Mouse (Mus musculus) lung, postnatal 4 days (tissue): Measurements from ENCODE around the gene Yipf4.
"Not testable (repeated sequence)": the region's sequence is repeated elsewhere in the genome, so short reads cannot be mapped to it uniquely, and the experiment has no call there.

Experiments used
- DNase-seq, 2 experiments: peaks; one replicate each; pipeline ENCODE4 v3.0.0; 2021

The Yipf4 gene

DNA sequence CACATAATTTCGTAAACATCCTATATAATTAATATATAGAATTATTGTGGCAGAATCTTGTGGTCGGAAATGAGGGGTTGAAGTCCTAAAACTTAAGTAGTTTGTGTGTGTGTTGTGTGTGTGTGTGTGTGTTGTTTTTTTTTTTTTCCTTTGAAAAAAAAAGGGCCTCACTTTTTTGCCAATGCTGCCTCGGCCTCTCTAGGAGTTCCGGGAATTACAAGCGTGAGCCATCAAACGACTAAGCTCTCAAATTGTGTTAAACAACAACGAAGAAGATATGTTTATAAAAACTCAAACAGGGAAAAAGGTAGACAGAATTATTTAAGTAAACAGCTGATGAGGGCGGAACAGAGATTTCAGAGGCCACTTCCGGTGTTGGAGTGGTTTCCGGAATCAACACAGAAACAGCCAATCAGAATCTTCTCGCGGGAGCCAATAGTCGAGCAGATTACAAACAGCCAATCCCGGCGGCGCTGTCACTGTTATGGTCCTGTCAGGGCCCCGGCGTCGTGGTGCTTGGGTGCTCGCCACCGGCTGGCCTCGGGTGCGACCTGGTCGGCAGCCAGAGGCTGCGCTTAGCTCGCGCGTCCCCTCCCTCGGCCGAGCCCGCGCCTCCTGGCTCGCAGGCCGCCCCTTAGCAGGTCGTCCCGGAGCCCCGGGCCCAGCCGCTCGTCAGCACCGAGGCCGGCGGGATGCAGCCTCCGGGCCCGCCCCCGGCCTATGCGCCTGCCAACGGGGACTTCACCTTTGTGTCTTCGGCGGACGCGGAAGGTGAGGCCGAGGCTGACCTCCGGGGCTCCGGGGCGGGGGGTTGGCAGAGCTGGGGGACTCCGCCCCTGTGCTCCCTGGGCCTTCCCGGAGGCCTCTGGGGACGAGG, at the start of gene Yipf4:
Gene Yipf4, plus strand, starts transcription at position 470 of the 877 bp plus-strand sequence.
- peak; percentile 96 to 97 for DNase-seq

DNA sequence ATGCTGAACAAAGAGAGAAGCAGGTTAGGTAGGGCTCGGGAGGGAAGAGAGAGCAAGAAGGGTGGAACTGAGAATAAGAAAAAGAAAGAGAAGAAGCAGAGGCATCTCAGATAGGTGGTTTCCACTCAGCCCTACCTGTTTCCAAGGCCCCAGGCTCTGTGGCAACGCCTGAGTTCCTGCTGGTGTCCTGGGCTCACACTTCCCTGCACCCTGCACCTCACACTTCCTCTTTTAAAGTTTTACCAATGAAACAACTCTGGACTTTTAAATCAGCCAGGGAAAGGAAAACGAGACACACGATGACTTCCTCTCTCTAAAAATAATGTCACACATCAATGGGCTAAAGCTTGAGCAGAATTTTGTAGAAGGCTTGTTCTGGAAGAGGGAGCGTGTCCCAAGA, 48.8 kb upstream of the Yipf4 start:
- no peak for DNase-seq

DNA sequence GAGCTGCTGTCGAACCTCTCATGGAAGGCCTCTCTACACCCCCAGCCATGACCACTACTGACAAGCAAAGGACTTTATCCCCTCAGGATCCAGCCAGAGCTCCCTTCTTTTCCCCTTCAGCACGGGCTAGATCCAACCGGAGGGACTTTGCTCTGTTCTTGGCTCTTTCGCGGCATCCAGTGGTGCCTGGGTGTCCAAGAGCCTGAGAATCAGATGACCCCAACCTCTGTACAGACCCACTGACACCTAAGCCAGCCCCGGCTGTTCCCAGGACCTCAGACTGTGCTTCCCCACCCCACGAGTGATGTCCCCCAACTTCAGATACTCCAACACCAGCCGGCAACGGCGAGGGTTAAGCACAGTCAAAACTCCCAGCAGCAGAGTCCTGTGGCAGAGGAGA, 39.5 kb upstream of the Yipf4 start:
- no peak for DNase-seq

DNA sequence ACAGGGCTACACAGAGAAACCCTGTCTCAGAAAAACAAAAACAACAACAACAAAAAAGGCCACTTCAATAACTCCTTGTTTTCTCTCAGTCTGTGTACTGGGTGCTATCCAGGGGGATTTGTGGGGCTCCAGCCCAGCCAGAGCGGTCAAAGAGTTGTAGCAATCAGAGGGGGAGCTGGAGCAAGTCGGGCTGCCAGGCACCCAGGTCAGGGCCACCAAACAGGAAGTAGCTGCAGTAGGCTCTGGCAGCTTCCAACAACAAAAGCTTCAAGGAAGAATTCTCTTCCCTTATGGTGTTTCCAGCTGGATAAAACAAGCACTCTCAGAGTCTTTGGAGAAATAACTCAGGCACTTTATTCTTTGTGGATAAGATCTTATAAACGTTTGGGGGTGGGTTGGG, 35.4 kb upstream of the Yipf4 start:
- DNase-seq: peak in 1 of 2 experiments; percentile 7

GRCm38 (mm10) chr17:74454660-74455059, 34.6 kb upstream of the Yipf4 start:
- no peak for DNase-seq

DNA sequence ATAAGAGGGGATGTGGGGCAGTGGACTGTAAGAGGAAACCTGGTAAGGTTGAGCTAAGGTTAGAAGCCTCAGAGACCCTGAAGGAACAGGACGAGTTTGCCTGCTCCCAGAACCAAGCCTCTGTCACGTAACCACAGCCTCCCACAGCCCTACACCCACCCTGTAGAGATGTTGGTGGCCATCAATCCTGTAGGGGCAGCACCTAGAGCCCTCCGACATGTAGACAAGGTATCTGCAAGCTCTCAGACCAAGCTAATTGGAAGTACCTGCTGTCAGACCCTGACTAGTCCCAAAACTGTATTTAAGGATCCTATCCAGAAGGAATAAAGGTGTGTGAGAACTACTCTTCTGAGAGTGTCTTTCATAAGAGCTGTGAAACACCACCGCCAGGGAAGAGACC, 33.9 kb upstream of the Yipf4 start:
- DNase-seq: no peak

DNA sequence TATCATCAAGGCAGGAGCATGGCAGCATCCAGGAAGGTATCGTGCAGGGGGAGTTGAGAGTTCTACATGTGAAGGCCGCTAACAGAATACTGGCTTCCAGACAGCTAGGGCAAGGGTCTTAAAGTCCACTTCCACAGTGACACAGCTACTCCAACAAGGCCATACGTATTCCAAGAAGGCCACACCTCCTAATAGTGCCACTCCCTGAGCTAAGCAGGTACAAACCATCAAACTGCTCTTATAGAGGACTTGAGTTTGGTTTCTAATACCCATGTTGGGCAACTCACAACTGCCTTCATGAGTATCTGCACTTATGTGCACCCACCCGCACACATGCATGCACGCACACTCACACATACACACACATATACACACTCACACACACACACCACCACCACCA, 32.5 kb upstream of the Yipf4 start:
- DNase-seq: no peak

DNA sequence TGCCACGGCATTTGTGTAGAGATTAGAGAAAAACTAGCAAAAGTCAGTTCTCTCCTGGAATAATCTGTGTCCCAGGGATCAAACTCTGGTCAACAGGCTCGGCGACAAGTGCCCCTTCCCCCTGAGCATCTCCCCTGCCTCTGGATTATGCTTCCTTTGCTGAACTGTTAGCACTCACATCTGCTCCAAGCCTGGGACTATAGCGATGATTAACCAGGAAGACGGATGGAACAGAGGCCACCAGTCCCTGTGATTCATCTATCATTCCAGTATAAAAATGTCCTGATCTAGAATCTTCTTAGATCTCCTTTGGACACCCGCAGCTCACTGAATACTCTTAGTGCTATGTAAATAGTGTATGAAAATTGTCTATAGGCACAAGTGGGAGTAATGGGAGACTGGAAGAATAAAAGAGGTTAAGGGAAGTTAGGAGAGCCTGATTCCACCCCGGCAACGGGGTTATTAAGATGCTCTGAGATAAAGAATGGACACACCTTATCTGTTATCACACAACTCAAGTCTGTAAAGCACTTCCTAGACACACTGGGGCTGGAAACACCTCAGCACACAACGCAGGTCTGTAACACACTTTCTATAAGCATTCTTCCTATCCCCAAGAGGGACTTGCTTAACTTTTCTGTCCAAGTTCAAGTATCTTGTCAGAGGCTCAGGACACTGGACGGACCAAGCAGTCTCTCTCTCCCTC, 31.2 kb upstream of the Yipf4 start:
- no peak for DNase-seq

DNA sequence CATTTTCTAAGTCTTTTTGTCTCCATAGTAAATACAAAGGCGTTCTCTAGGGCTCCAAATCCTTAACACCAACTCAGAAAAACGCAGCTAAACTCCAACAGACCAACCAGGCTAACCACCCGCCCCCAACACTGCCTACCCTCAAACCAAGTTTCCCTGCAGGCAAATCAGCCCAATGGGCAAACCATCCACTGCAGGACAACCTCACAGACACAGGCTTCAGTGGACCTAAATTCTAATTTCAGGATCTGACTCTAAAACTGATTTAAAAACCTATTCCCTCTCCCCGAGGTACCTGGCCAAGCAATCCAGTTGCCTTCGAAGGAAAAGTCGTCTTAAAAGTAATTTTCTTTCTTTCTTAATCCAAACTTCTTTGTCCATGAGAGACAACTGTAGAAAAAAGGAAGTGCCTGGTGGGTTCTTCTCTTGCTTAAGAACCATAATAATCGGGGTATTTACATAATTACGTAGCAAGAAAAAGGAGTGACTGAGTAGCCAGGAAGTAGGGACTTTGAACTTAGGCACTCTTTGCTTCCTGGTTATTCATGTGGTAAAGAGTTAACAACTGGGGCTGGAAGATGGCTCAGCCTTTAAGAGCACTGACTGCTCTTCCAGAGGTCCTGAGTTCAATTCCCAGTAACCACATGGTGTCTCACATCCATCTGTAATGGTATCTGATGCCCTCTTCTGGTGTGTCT, 30.4 kb upstream of the Yipf4 start, which contains the start of gene Nlrc4:
Gene Nlrc4, minus strand, starts transcription at position 432 of the 698 bp plus-strand sequence.
- no peak for DNase-seq

DNA sequence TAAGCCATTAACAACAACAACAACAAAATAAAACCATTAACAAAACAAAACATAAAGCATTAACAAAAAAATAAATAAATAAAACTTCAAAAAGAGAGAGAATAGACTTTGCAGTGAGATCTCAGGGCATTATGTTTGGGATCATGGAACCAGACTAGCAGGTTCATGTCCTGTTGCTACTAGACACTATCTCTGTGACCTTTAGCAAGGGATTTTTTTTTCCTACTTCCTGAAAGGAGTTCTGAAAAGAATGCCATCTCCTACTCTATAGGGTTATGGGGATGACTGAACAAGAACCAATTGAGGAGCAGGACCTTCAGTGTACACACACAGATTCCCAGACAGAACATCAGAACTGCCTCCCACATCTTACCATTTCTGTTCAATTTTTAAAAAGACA, 25.8 kb upstream of the Yipf4 start:
- DNase-seq: no peak

GRCm38 (mm10) chr17:74467981-74468380, 21.3 kb upstream of the Yipf4 start:
- DNase-seq: not testable (repeated sequence)

- not testable (repeated sequence) for DNase-seq
Measured at GRCm38 (mm10) chr17:74470133-74470532, 19.2 kb upstream of the Yipf4 start.

GRCm38 (mm10) chr17:74480361-74481069, 8.8 kb upstream of the Yipf4 start:
- no peak for DNase-seq

DNA sequence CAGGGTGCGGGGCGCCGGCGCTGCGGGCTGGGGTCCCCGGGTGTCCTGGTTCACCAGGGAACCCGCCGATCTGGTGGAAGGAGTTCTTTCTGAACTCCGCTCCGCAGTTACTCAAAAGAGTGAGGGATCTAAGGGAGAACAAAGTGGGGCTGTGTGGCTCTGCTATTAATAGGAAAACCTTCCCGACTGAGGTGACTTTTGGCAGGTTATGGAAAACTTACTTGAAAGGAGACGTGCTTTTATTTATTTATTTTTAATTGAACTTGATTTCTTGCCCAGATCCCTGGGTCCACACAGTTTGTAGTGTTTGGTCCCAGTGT, 568 bp downstream of the Yipf4 start:
- DNase-seq: no peak

DNA sequence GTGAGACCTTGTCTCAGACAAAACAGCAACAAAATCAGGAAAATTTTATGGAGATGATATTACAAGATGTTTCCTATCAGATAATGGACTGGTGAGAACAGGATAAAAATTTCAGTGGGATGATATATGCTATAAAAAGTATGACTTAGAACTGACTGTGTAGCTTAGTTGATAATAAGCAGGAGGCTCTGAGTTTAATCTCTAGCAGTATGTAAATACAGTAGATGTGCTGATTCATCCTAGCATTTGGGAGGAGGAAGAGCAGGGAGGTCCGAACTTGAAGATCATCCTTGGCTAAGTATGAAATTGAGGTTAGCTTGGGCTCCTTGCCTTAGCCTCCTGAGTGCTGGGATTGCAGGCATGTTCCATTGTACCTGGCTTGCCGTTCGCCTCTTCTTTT, 2.3 kb downstream of the Yipf4 start:
- no peak for DNase-seq

- DNase-seq: no peak
Measured at GRCm38 (mm10) chr17:74500204-74500603, 10.9 kb downstream of the Yipf4 start.

GRCm38 (mm10) chr17:74501085-74501484, 11.8 kb downstream of the Yipf4 start:
- DNase-seq: no peak

DNA sequence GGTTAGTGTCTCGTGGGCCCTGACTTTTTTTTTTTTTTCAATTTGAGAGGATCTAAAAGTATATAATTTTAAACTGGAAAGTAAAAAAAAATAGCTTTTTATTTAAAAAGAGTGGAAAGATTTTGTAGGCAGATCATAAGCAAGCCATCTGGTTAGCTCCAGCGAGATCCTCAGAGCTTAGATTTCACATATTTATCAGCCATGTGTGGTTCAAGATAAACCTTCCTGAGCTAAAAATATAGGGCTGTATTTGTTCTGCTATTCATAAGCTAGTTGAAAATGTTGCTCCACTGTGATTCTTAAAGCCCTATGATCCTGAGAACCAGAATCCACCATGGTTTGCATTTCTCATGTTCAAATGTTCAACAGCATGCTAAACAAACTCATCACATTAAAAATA, 18.6 kb downstream of the Yipf4 start:
- DNase-seq: no peak

DNA sequence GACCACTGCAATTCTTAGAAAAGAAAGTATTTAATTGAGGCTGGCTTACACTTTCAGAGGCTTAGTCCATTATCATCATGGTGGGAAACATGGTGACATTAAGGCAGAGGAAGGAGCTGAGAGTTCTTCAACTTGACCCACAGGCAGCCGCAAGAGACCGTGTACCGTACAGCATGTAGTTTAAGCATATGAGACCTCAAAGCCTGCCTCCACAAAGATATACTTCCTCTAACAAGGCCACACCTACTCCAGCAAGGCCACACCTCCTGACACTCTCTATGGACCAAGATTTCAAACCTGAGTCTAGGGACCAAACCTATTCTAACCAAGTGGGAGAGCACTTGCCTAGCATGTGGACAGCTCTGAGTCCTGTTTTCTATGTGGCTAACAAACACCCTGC, 19.3 kb downstream of the Yipf4 start:
- no peak for DNase-seq

- no peak for DNase-seq
Measured at GRCm38 (mm10) chr17:74512308-74512707, 23.0 kb downstream of the Yipf4 start.

- DNase-seq: peak in 1 of 2 experiments; percentile 16
Measured at GRCm38 (mm10) chr17:74522797-74523723, 33.8 kb downstream of the Yipf4 start.

GRCm38 (mm10) chr17:74526117-74526516, 36.8 kb downstream of the Yipf4 start:
- DNase-seq: no peak
